Mouse (Mus musculus): ENCODE measurements around the gene Gm20388.

Gm20388 gene

DNA sequence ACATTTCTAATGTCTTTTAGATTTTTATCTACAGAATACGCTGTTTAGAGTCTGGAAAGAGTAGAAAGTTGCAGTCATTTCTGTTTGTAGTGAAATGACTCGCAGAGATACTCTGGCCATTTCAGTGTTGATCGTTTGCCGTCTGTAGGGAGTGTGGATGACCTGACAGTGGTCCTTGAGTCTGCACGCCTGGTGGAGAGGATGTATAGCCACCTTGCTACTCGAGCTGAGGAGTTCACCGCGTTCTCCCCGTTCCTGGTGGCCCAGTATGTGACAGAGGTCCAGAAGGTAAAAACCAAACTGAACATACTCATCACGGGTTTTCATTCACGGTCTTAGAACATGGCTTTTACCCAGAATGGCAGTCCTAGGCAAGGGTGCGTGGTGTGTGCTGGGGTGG is 4134.3 kb downstream of the Gm20388 start:
- DNase-seq (ENCODE audit: low spot score in 2 of 2) = no peak

DNA sequence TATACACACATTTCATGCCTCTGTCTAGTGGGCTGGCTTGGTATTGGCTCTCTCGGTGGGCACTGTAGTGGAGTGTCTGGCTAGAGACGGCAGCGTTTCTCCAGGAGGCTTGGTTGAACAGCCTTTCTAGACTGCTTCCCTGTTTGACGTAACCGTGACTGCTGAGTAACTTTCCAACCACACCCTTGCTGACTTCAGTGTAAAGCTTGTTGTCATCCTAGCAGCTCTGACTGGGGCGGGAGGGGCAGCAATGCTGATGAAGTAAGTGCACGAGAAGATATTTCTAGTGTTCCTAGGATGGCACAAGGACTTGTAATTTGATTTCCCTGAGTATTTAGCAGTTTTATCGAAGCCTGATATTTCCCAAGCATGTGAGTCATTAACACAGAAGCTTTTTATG is 4135.2 kb downstream of the Gm20388 start:
- peak; percentile 13 to 41 for DNase-seq (ENCODE audit: low spot score in 2 of 2)

DNA sequence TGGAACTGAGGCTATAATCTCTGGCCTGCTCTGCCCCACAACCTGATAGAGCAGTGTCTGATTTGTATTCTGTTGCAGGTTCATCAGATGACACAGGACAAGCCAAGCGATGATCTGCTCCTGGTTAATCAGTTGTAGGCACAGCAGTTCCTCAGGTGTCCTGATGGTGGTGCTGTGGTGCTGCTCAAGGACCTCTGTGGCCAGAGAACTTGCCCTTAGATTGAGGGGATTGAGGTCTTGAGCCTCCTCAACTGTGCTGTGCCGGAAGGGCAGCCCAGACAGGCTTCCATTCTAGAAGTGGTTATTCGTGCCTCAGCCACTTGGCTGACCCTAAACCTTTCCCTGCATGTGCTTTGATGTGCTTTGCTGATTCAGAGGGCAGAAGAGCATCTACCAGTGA is 4141.5 kb downstream of the Gm20388 start:
- peak; percentile 49 to 78 for DNase-seq (ENCODE audit: low spot score in 2 of 2)

DNA sequence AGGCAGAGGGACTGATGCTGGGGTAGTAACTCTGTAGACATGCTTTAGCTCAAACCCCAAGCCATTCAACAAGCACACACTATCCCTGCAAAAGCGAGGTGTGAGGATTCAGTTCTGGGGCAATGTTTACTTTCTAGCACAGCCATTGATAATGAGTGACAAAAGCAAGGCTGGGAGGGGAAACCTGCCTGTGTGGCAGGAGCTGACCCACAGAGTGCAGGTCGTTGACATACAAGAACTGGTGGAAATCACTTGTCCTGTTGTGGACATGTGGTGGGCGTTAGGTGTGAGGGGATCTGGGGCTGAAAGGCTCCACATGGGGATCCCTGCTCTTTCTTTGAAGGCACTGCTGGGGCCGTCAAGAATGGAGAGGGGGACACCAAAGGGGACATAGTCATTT is 4141.9 kb downstream of the Gm20388 start:
- no peak for DNase-seq (ENCODE audit: low spot score in 2 of 2)

DNA sequence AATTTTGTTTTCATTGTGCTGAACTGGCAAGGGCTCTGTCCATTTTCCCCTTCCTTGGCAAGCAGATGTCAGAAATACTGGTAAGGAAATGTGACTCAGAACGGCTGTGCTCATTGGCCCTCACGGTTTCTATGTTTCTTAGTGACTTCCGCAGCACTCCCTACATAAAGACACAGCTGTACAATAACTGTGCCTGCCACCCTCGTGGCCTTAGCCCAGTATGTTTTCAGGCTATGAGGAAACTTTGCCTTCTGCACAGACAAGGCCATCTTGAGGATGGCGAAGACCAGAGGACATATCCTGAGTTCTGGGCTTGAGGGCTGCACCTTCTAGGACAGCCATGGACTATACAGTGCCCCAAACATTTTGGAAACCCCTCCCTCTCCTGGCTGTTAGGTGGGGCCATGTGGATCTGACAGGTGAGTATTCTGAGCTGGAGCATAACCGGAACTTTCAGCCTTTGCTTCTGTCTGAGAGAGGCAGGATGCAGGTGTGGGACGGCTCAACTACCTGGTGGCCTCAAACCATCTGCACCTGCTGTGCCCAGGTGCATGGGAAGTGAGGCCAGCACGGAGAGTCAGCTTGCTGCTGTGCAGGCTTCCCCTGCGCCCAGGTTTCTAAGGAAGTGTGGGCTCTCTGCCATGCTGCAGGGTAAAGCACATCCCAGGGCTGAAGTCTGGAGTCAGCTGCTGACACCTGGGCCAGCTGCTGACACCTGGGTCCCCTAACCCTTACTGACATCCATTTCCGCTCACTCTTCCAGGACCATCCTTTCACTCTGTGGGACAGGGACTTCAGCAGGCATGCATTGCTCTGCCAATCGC is 4146.4 kb downstream of the Gm20388 start:
- no peak for DNase-seq (ENCODE audit: low spot score in 2 of 2)

DNA sequence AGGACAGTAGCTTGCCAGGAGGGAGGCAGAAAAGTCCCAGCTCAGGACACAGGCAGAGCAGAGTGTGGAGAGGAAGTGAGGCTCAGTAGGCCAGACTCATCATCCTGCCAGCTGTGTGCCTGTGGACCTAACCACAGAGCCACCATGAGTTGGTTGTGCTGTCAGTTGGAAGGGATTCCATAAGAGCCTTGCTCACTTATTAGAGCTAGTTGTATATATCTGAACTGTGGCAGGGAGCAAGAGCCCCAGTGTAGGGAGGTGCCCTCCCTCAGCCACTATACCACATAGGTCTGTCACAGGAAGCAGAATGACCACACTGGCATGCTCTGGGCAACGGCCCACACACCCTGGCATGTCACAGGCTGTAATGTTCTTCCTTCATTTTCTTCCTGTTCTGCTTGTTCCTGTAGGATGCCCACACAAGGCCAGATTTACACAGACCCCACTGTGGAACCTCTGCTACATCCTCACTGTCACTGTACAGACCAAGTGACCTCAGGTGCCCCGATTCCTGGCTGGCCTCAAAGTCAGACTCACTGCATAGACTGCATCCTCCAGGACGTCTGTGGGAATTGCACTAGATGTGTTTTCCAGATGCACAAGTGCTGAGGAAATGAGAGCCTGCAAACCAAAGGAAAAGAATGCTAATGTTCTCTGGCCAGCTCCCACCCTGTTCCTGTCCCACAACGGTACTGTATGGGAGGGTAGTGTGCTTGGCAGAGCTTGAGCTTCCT is 4155.9 kb downstream of the Gm20388 start:
- DNase-seq (ENCODE audit: low spot score in 2 of 2) = no peak

DNA sequence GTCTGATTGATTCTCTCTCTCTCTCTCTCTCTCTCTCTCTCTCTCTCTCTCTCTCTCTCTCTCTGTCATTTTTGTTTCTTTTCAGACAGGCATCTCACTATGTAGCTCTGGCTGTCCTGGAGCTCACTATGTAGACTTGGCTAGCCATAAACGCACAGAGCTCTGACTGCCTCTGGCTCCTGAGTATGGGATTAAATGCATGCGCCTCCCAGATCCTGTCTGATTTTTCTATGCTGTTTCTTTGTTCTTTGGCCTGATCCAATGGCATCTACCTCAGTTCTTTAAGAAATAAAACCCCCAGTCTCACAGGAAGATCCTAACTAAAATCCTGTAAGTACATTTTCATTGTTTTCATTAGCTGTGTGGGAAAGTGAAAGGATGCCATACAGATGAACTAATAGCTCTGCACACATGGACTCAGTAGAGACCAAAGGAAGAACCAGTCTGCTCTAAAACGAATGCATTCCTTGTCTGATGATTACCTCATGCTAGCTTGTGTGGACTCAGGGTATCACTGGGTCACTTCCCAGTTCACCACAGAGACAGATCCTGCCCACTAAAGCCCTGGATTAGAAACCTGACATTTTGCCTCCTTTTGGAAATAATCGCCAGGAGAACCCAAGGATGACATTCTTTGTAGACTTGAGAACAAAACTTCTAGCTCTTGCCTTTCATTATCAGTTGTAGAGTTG is 4156.6 kb downstream of the Gm20388 start:
- no peak for DNase-seq (ENCODE audit: low spot score in 2 of 2)

DNA sequence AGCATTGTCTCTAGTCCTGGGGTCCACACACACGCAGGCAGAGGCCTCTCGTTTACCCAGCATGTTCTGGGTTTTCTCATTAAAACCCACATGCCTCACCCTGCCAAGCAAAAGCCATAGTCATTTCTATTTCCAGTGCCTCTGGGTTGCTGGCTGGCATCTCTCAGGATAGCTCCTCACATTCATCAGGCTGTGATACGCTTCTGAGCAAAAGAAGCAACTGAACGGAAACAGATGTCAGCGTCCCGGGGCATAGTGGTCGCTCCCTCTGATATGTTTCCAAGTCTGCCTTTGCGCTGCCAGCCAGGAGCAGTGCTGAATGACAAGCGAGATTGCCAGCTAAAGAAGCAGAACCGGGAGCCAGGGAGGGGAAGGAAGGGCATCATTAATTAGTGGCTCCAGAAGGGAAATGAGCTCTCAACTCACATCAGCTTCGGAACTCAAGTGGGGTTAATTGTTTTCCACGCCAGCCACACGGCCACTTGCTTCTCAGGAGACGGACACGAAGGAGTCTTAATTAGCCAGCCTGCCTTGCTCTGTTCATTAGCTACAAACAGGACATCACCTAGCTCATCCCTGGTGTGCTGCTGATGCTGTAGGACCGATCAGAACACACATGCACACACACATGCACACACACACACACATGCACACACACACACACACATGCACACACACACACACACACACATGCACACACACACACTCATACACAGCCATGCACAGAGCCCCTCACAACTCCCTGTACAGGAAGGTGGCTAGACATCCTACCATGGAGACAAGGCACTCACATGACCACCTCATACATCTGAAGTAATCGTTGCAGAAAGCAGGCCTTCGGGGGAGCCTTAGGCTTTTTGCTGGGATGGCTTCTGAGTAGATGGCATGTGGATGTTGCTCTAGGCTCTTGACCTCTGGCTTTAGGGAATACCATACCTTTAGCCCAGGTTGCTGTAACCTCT is 4160.0 kb downstream of the Gm20388 start:
- DNase-seq (ENCODE audit: low spot score in 2 of 2) = no peak

DNA sequence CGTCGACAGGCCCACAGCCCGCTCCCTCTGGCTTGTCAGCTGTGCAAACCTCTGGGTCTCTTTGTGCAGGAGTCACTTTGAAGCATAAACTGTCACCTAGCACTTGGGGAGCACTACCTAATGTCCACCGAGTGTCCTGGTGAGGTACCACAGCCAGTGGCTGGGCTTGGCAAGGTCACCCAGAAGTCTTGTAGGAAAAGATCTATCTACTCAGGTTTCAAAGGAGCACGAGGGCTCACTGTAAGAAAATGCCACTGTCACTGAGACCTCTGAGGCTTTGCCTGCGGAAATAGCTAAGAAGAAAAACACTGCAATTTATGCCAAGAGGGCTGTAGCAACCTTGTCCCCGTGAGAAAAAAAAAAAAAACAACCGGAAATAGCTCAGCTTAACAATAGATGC is 4165.3 kb downstream of the Gm20388 start:
- DNase-seq (ENCODE audit: low spot score in 2 of 2) = no peak

DNA sequence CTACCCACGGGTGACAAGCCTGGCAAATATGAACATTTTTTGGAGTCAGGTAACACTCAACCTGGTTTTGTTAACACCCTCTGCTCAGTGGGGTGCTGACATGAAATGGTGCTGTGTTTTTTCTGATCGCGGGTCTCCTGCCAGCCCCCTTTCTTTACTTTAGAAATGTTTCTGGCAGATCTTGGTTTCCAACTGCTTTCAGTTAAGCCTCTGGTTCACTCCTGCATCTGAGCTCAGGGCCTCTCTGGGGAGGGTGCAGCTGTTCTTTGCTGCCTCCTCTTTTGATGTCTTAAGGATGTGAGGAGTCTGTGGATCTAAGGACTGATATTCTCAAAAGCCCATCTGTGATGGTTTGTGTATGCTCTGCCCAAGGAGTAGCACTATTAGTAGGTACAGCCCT is 4165.8 kb downstream of the Gm20388 start:
- no peak for DNase-seq (ENCODE audit: low spot score in 2 of 2)

DNA sequence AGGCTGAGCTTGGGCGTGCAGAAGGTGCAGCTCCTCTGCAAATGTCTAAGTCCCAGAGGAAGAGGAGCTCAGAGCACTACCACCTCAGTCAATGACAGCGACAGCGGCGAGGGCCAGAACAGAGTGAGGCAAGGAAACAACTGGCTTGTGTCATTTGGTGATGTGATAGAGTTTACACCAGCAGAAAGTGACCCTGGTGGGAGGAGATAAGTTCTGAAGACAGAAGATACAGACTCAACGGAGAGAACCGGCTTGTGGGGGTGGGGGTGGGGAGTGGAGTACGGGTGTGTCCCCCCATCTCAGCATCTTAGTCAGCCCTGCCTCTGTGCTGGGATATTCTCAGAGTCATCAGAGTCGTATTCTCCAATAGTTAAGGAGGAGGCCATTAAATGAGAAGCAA is 4166.7 kb downstream of the Gm20388 start:
- no peak for DNase-seq (ENCODE audit: low spot score in 2 of 2)

DNA sequence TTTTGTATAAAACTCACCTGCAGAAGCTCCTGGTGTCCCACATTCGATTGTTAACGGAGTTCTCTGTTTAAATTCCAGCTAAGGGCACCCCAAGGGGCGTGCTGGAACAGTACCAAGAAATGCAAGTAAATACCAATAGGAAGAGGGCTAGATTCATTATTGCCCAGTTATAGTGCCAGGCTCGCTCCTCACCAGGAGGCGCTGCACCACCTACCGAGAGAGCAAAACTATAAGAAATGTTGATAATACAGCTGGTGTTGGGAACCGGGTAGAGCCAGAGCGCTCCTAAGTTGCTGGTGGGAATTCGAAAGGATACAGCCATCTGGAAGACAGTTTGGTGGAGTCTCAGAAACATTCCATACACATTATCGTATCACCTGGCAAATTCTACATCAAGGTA is 4167.4 kb downstream of the Gm20388 start:
- no peak for DNase-seq (ENCODE audit: low spot score in 2 of 2)

DNA sequence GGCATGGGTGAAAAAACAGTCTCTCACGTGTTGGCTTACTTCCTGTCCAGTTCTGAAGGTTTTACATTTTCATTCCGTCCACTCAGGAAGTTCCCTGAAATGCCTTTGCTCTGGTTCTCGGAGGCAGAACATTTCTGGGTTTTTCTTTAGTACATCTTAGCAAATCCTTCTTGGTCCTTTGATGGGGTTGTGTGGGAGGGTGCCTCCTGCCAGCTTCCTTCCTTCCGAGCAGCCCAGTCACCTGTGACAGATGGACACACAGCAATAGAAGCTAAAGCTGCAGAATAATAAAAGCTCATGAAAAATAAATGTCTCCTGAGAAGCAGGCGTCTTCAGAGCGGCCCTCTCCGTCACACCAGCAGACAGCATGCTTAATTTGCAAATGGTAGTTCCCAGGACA is 4168.3 kb downstream of the Gm20388 start:
- DNase-seq (ENCODE audit: low spot score in 2 of 2) = no peak

DNA sequence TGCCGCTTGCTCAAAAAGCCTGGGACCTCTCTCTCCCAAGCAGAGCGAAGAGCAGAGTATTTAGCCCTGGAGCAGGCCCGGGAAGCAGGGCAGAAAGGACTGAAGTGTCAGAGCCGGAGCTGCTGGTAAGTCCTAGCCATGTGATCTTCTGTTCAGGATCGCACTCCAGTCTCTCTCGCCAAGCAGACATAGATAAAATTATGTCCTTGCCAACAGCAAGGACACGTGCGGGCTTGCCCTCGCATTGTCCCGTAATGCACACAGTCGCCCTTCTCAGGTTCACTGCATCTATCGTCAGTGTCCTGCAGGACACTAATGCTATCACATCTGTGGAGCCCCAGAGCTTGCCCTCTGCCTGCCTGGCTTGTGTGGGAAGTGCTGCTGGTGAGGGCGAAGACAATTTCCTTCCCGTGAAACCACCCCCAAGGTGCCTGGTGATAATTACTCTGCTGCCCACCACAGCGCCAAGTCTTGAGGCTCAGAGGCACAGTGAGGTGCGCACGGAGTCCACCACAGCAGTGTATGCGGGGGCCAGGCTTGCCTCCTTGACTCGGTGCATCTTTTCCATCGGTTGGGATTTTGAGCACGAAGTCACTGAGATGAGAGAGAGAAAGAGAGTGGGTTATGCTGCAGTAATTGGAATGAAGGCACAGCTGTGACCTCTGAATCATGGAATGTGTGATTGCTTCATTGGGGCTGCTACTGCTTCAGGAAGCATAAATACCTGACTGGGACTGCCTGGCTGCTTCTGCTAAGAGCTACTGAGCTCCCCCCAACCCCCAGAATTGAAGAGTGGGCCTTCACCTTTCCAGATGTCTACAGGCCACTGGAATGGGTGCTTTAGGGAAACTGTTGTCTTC is 4170.1 kb downstream of the Gm20388 start:
- peak in 1 of 2 experiments; percentile 16 for DNase-seq (ENCODE audit: low spot score in 2 of 2)

DNA sequence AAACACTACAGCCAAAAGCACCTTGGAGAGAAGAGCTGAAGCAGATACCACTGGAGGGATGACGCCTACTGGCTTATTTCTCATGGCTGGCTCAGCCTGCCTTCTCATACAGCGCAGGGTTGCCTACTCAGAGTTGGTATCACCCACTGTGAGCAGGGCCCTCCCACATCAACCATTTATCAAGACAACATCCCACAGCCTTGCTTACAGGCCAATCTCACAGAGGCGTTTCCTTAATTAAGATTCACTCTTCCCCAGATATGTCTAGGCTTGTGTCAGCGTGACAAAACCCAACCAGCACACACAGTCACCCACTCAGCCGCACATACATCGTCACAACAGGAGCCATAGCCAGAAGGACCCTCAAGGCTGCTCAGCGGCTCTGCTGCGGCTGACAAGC is 4172.0 kb downstream of the Gm20388 start:
- DNase-seq (ENCODE audit: low spot score in 2 of 2) = no peak

DNA sequence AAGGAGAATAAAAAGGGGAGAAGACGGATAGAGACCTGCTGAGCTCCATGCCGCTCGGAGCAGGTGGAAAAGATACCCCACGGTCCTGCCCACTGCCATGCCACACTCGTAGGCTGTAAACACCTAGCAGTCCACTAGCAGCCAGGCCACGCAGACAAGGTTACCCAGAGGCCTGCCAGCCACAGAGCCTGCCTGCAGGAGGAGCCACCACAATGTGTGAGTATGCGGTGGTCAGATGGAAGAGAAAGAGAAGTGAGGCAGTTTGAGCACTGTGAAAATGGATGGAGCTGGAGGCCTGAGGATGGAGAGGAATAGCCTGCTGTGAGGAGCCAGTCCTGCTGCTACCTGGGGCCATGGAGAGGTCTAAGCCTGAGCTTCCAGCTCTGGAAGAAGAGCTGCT is 4173.0 kb downstream of the Gm20388 start:
- no peak for DNase-seq (ENCODE audit: low spot score in 2 of 2)

DNA sequence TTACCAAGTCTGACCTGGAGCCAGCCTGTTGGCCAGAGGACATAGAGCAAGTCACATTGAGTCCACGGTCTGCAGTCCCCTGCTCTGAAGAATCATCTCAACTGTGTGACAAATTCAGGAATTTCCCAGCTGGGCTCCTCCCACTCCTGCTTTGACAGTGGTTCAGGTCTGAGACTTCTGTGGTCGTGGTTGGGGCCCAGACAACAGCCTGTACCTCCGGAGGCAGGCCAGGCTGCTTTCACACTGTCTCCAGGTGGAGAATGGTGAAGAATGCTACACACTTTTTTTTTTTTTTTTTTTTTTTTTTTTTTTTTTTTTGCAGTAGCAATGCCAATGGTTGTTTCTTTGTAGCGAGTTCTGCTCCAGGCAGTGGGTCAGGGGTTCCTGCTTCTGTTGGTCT is 4175.0 kb downstream of the Gm20388 start:
- DNase-seq (ENCODE audit: low spot score in 2 of 2) = no peak

DNA sequence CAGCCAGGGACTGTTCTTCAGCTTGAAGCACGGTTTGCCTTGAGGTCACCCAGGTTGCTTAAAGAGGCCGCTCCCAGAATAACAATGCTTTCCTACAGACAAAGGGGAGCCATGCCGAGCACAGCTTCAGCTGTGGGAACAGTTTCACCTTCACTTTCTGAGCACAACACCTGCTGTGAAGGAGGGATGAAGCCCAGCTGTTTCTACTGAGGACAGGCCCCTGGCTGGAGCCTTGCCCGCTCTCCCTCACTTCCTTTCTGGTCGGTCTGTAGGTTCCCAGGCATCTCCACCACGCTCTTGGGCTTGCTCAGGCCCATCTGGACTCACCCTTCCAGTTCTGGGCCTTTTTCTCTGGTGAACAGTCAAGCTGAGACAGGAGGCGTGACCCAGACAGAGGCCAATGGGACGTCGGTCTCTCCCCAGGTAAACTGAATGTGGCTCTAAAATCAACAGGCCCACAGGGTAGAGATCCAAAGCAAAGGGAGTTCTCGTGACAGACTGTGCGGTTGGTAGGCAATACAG is 4177.5 kb downstream of the Gm20388 start:
- peak; percentile 59 to 79 for DNase-seq (ENCODE audit: low spot score in 2 of 2)

DNA sequence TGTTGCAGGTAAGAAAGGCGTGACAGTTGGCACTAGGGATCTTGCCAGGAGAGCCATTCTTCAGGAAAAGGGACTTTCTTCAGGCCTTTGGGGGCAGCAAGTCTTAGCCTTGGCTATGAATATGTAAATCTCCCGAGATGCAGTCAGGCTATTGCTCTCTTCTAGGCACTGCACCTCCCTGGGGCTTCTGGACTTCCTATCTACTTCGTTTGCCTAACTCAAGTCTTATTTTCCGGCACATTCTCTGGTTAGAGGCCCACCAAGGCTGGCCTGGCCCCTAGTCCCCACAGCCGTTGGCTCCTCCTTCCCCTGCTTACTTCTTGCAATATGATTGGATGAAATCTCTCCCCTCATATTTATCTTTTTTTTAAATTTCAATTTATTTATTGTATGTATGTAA is 4178.4 kb downstream of the Gm20388 start:
- no peak for DNase-seq (ENCODE audit: low spot score in 2 of 2)

DNA sequence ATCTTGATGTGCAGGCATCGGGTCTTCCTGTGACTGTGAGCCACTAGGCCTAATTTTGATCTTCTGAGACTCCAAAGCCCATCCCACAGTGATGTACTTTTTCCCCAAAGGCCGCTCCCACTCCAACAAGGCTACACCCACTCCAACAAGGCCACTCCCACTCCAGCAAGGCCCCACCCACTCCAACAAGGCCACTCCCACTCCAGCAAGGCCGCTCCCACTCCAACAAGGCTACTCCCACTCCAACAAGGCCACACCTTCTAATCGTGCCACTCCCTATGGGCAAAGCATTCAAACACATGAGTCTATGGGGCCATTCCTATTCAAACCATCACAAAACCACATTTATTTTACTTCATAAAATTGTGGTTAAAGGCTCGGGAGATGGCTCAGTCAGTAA is 4179.8 kb downstream of the Gm20388 start:
- no peak for DNase-seq (ENCODE audit: low spot score in 2 of 2)

All from urinary bladder, adult 18-20 months (tissue).